Mouse (Mus musculus) hindbrain, embryonic 11.5 days (tissue): ENCODE measurements around the gene Bclaf3. TPM values are rescaled to one million over a fixed set of nuclear protein-coding genes. Genes with fewer than 3 reads are reported as not detected.

Experiments
- ATAC-seq: fragments of 200-750 bp; cut with Nextera tagmentation; 2 replicates; pipeline ENCODE4 v1.8.0; 2017; ENCODE audit warnings: mild to moderate bottlenecking, moderate TSS enrichment, moderate library complexity; ENCODE audit not compliant: low FRiP score
- DNase-seq: peaks from one replicate; pipeline ENCODE4 v3.0.0-alpha.2; 2015; ENCODE audit warnings: low spot score
- H3K27ac ChIP-seq: fragments of 300-500 bp; sonication (generic); 2 replicates; pipeline ENCODE4 v1.5.1; 2014; ENCODE audit warnings: mild to moderate bottlenecking, low read depth, low read length
- H3K27me3 ChIP-seq: fragments of 300-500 bp; sonication (generic); 2 replicates; pipeline ENCODE4 v1.6.1; 2014; ENCODE audit warnings: mild to moderate bottlenecking, low read length, moderate library complexity, mixed read lengths; ENCODE audit not compliant: control insufficient read depth, insufficient read depth
- H3K36me3 ChIP-seq: fragments of 300-500 bp; sonication (generic); 2 replicates; pipeline ENCODE4 v1.6.1; 2014; ENCODE audit warnings: mild to moderate bottlenecking, low read length, moderate library complexity, mixed read lengths; ENCODE audit not compliant: control insufficient read depth, insufficient read depth
- H3K4me1 ChIP-seq: fragments of 300-500 bp; sonication (generic); replicated peaks from 2 replicates; pipeline ENCODE4 v1.6.1; 2014; ENCODE audit warnings: low read length, mixed read lengths; ENCODE audit not compliant: control insufficient read depth, insufficient read depth
- H3K4me2 ChIP-seq: fragments of 300-500 bp; sonication (generic); replicated peaks from 2 replicates; pipeline ENCODE4 v1.6.1; 2014; ENCODE audit warnings: mild to moderate bottlenecking, low read depth, low read length
- H3K4me3 ChIP-seq: fragments of 300-500 bp; sonication (generic); 2 replicates; pipeline ENCODE4 v1.5.1; 2014; ENCODE audit warnings: low read depth, low read length
- H3K9ac ChIP-seq: fragments of 300-500 bp; sonication (generic); 2 replicates; pipeline ENCODE4 v1.6.1; 2014; ENCODE audit warnings: low read depth, low read length
- H3K9me3 ChIP-seq: fragments of 300-500 bp; sonication (generic); 2 replicates; pipeline ENCODE4 v1.6.1; 2016; ENCODE audit warnings: low read length; ENCODE audit not compliant: control insufficient read depth
- WGBS: fragments of 180-500 bp; shearing (Covaris S2); extraction: QIAGEN DNeasy Blood & Tissue Kit; methylation state at CpG from one replicate; pipeline ENCODE4 v1.1.7; 2014; 5-methylcytosine and 5-hydroxymethylcytosine counted together
- polyA plus RNA-seq: library from polyadenylated mRNA; unstranded; fragments of >200 nt; fragmentation: Nextera tagmentation; extraction: Ambion mirVana; gene quantifications from 2 replicates; pipeline ENCODE4 v1.2.1, GENCODE M21; 2014

Gene Bclaf3
- polyA plus RNA-seq, 1 experiment from 2014 or later: 29.6 TPM

DNA sequence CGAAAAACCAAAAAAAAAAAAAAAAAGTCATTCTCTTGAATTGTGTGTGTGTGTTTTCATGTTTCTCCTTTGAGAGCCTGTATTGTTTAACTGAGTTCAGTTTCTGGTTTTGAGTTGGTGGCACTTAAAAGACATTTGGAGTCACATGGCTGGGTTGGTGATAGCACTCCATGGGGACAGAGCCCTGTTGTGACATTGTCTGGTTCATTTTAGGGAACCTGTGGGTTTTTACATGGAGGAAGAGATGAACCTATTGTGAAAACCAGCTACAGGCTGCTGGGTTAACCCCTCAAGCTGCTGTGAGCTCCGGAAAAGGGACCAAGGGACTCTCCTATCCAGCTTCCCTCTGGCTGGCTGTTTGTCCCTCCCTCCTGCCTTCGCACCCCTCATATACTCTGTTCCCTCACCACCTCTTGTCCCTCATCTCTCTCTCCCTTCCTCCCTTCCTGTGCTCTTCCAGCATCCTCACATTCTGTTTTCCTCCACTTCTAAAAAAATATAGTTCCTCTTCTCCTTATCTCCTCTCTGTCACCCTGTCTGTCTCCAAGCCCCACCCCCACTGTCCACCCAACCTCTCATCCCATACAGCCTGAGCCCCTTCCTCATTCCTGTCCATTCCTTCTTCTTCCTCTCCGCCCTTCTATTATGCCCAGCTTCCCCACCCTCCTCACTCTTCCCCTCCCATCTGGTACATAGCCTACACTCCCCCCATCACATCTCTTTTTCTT lies 112.2 kb downstream of the Bclaf3 start:
- H3K36me3 ChIP-seq: no peaks in the 10 kb centered on the region
- H3K4me3 ChIP-seq: no peak overlapping the region
- ATAC-seq: no peak
- H3K27me3 ChIP-seq: no peaks in the 10 kb centered on the region; the same call in 1 of the 2 replicates
- no peaks in the 10 kb centered on the region for H3K9me3 ChIP-seq
- 80% methylated on average over 3 of the region's 4 CpGs for WGBS
- no peak overlapping the region for H3K4me2 ChIP-seq
- H3K27ac ChIP-seq: no peak overlapping the region
- DNase-seq: no peak
- H3K4me1 ChIP-seq: no peaks in the 10 kb centered on the region
- no peak overlapping the region for H3K9ac ChIP-seq

DNA sequence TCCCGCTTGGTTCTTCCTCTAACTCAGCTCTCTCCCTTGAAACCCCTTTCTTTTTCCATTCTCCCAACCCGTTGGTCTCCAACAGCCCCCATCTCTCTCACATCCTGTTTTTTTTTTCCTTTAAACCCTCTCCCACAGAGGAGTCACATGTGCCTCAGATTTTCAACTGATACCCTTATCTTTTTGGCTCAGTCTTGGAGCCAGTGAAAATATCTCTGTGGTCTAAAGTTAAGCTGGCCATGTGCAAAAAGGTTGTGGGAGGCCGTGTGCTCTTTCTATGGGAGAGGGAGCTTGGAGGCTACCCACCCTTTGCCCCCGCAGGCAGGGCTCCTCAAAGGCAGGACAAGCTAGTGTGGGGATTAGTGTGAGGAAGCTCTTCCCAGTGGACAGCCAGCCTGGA lies 113.5 kb downstream of the Bclaf3 start:
- H3K4me1 ChIP-seq: no peaks in the 10 kb centered on the region
- H3K27me3 ChIP-seq: no peaks in the 10 kb centered on the region
- no peaks in the 10 kb centered on the region for H3K9me3 ChIP-seq
- H3K4me2 ChIP-seq: no peak overlapping the region
- H3K4me3 ChIP-seq: no peak overlapping the region
- no peak for DNase-seq
- no peak overlapping the region for H3K27ac ChIP-seq
- WGBS: 78% methylated on average over 4 of the region's 4 CpGs
- no peaks in the 10 kb centered on the region for H3K36me3 ChIP-seq
- no peak overlapping the region for H3K9ac ChIP-seq
- no peak for ATAC-seq

Other genes starting within 250 kb of the Bclaf3 start
- gene Eif1ax, start 154.5 kb upstream of the Bclaf3 start, polyA plus RNA-seq: 153 and 161 TPM in 2 replicates
- gene Map7d2, start 112.1 kb upstream of the Bclaf3 start, polyA plus RNA-seq: 17.8 and 18.2 TPM in 2 replicates
- gene Sh3kbp1, start 100.6 kb downstream of the Bclaf3 start, polyA plus RNA-seq: 31.4 and 35.4 TPM in 2 replicates